In genomic region chr14:104027077-104027899, GRCm38 (mm10) we compare ENCODE assay signal across 8 mouse cellular contexts.
DNase-seq lines count a peak whose midpoint lies in the region; ATAC-seq and TF ChIP-seq lines count a peak whose summit lies in the region.

No protein-coding gene starts in this region.

- TF ChIP-seq RAD21 in CH12.LX (IDR thresholded peaks at IDR 0.05; ENCODE audit: low read depth, low read length) = peak; percentile 87

- peak; percentile 40; the same call in 1 of the 2 replicates for TF ChIP-seq EP300 in CH12.LX (IDR thresholded peaks at IDR 0.05; ENCODE audit: low read length)
- TF ChIP-seq EP300 in liver, postnatal 0 days (IDR thresholded peaks at IDR 0.05; ENCODE audit: low read depth) = no peak

- no peak overlapping the region for H3K4me2 ChIP-seq in CH12.LX (ENCODE audit: insufficient read depth, low read depth, poor library complexity, severe bottlenecking)
- peak overlapping the region; percentile 17; the same call in 1 of the 2 replicates for H3K4me2 ChIP-seq in embryonic facial prominence, embryonic 15.5 days (replicated peaks)
- peak overlapping the region; percentile 52 for H3K4me2 ChIP-seq in heart, embryonic 16.5 days (ENCODE audit: low read depth, low read length)
- H3K4me2 ChIP-seq in kidney, postnatal 0 days (ENCODE audit: low read length) = peak overlapping the region; percentile 25; the same call in 1 of the 2 replicates
- no peak overlapping the region for H3K4me2 ChIP-seq in liver, postnatal 0 days (ENCODE audit: low read depth, low read length)
- peak overlapping the region; percentile 22; the same call in 1 of the 2 replicates for H3K4me2 ChIP-seq in neural tube, embryonic 15.5 days

- peak; percentile 82 to 84 for TF ChIP-seq CTCF in CH12.LX (conservative IDR thresholded peaks at IDR 0.05 in 1 of 2, IDR thresholded peaks at IDR 0.05 in 1 of 2; ENCODE audit: low read depth in 2 of 2, low read length in 2 of 2)
- peak; percentile 95 for TF ChIP-seq CTCF in kidney, postnatal 0 days (IDR thresholded peaks at IDR 0.05; ENCODE audit: low read depth)
- TF ChIP-seq CTCF in liver, postnatal 0 days (IDR thresholded peaks at IDR 0.05; ENCODE audit: low read depth) = peak; percentile 83

- dilution Hi-C loops in CH12.LX (cut with MboI; ENCODE audit: extremely low pct_ligation_motif_present, extremely low pct_unique_long_range_greater_than_20kb, low sequenced_read_pairs) = no loop called here

- in situ Hi-C loops in CH12.LX (cut with MboI; ENCODE audit: low pct_ligation_motif_present, low pct_unique_long_range_greater_than_20kb, low sequenced_read_pairs) = loop anchor here (25.0 kb wide), 1 partner anchor 315 kb away; no protein-coding TSS in a partner anchor

- ATAC-seq in embryonic facial prominence, embryonic 15.5 days (ENCODE audit: insufficient number of reproducible peaks, low FRiP score, low TSS enrichment, low read depth) = peak; percentile 19; the same call in 1 of the 2 replicates
- peak; percentile 55; the same call in 1 of the 2 replicates for ATAC-seq in heart, embryonic 16.5 days (replicated peaks; ENCODE audit: extremely low read depth, insufficient read depth, low FRiP score)
- ATAC-seq in kidney, postnatal 0 days (replicated peaks; ENCODE audit: low FRiP score, low read depth) = peak; percentile 84; the same call in 1 of the 2 replicates
- no peak for ATAC-seq in liver, postnatal 0 days
- peak; percentile 78; the same call in 1 of the 2 replicates for ATAC-seq in neural tube, embryonic 15.5 days (ENCODE audit: low FRiP score)

- H3K4me1 ChIP-seq in CH12.LX (ENCODE audit: control insufficient read depth in 1 of 2, insufficient read depth in 2 of 2) = no peaks in the 10 kb centered on the region; a peak in 1 of 4 replicates
- no peaks in the 10 kb centered on the region for H3K4me1 ChIP-seq in embryonic facial prominence, embryonic 15.5 days
- no peaks in the 10 kb centered on the region for H3K4me1 ChIP-seq in heart, embryonic 16.5 days (ENCODE audit: control insufficient read depth, insufficient read depth, low read length)
- 0 out of 2 replicates have a peak, but pooled peaks cover 3% of the 10 kb centered on the region for H3K4me1 ChIP-seq in kidney, postnatal 0 days (replicated peaks; ENCODE audit: insufficient read depth, low read length)
- H3K4me1 ChIP-seq in liver, postnatal 0 days (ENCODE audit: insufficient read depth) = no peaks in the 10 kb centered on the region
- H3K4me1 ChIP-seq in neural tube, embryonic 15.5 days = peaks cover 16% of the 10 kb centered on the region

- H3K36me3 ChIP-seq in CH12.LX (replicated peaks in 1 of 2; ENCODE audit: control insufficient read depth in 1 of 2, insufficient read depth in 1 of 2, low read length in 1 of 2) = no peaks in the 10 kb centered on the region
- no peaks in the 10 kb centered on the region for H3K36me3 ChIP-seq in embryonic facial prominence, embryonic 15.5 days
- no peaks in the 10 kb centered on the region for H3K36me3 ChIP-seq in heart, embryonic 16.5 days (ENCODE audit: control insufficient read depth, insufficient read depth)
- no peaks in the 10 kb centered on the region for H3K36me3 ChIP-seq in kidney, postnatal 0 days (ENCODE audit: insufficient read depth, low read length)
- no peaks in the 10 kb centered on the region for H3K36me3 ChIP-seq in liver, postnatal 0 days (replicated peaks; ENCODE audit: insufficient read depth, low read length)
- H3K36me3 ChIP-seq in neural tube, embryonic 15.5 days = no peaks in the 10 kb centered on the region

- no peak overlapping the region for H3K4me3 ChIP-seq in CH12.LX (replicated peaks in 1 of 3; ENCODE audit: low read depth in 2 of 3, low read length in 2 of 3, poor library complexity in 1 of 3)
- H3K4me3 ChIP-seq in embryonic facial prominence, embryonic 15.5 days (replicated peaks) = 0 out of 2 replicates have a peak overlapping the region, but pooled peaks have one; percentile 16
- no peak overlapping the region for H3K4me3 ChIP-seq in heart, embryonic 16.5 days (ENCODE audit: low read length)
- no peak overlapping the region for H3K4me3 ChIP-seq in kidney, postnatal 0 days (replicated peaks; ENCODE audit: low read depth, low read length)
- H3K4me3 ChIP-seq in liver, postnatal 0 days (ENCODE audit: low read depth, low read length) = no peak overlapping the region
- no peak overlapping the region for H3K4me3 ChIP-seq in neural tube, embryonic 15.5 days (replicated peaks)

- no peaks in the 10 kb centered on the region for H3K9me3 ChIP-seq in CH12.LX (replicated peaks; ENCODE audit: low read length)
- H3K9me3 ChIP-seq in embryonic facial prominence, embryonic 15.5 days (replicated peaks) = no peaks in the 10 kb centered on the region
- no peaks in the 10 kb centered on the region for H3K9me3 ChIP-seq in heart, embryonic 16.5 days (replicated peaks; ENCODE audit: control insufficient read depth, low read length)
- H3K9me3 ChIP-seq in kidney, postnatal 0 days (replicated peaks; ENCODE audit: low read length) = no peaks in the 10 kb centered on the region
- no peaks in the 10 kb centered on the region for H3K9me3 ChIP-seq in liver, postnatal 0 days (ENCODE audit: low read length)
- no peaks in the 10 kb centered on the region for H3K9me3 ChIP-seq in neural tube, embryonic 15.5 days (replicated peaks)

- H3K27me3 ChIP-seq in CH12.LX (replicated peaks) = no peaks in the 10 kb centered on the region
- H3K27me3 ChIP-seq in embryonic facial prominence, embryonic 15.5 days = 0 out of 2 replicates have a peak, but pooled peaks cover 7% of the 10 kb centered on the region
- H3K27me3 ChIP-seq in heart, embryonic 16.5 days (ENCODE audit: control insufficient read depth, insufficient read depth, low read length) = no peaks in the 10 kb centered on the region
- H3K27me3 ChIP-seq in kidney, postnatal 0 days (ENCODE audit: insufficient read depth, low read length) = no peaks in the 10 kb centered on the region
- H3K27me3 ChIP-seq in liver, postnatal 0 days (ENCODE audit: insufficient read depth, low read length) = no peaks in the 10 kb centered on the region
- peaks cover 4% of the 10 kb centered on the region; the same call in 1 of the 2 replicates for H3K27me3 ChIP-seq in neural tube, embryonic 15.5 days (replicated peaks)

- DNase-seq in CH12.LX (ENCODE audit: extremely low read depth) (peak; percentile 70), adipocyte (ENCODE audit: low spot score) (no peak)
- peak; percentile 21 for DNase-seq in adrenal gland, adult 8-10 months
- peak; percentile 97 for DNase-seq in kidney, postnatal 0 days (ENCODE audit: low spot score)
- peak; percentile 31 for DNase-seq in liver, postnatal 0 days

- no peak overlapping the region for H3K9ac ChIP-seq in CH12.LX (ENCODE audit: insufficient read depth, low read depth)
- H3K9ac ChIP-seq in embryonic facial prominence, embryonic 15.5 days = no peak overlapping the region
- 0 out of 2 replicates have a peak overlapping the region, but pooled peaks have one; percentile 42 for H3K9ac ChIP-seq in heart, embryonic 16.5 days (ENCODE audit: low read length)
- H3K9ac ChIP-seq in kidney, postnatal 0 days (ENCODE audit: low read depth, low read length) = no peak overlapping the region
- H3K9ac ChIP-seq in liver, postnatal 0 days (replicated peaks) = no peak overlapping the region
- H3K9ac ChIP-seq in neural tube, embryonic 15.5 days (replicated peaks) = no peak overlapping the region

- no peak overlapping the region for H3K27ac ChIP-seq in CH12.LX (ENCODE audit: insufficient read depth, low read depth)
- H3K27ac ChIP-seq in embryonic facial prominence, embryonic 15.5 days (replicated peaks) = no peak overlapping the region
- no peak overlapping the region for H3K27ac ChIP-seq in heart, embryonic 16.5 days (ENCODE audit: low read length)
- peak overlapping the region; percentile 48; the same call in 1 of the 2 replicates for H3K27ac ChIP-seq in kidney, postnatal 0 days
- no peak overlapping the region for H3K27ac ChIP-seq in liver, postnatal 0 days (ENCODE audit: low read depth)
- H3K27ac ChIP-seq in neural tube, embryonic 15.5 days (replicated peaks) = no peak overlapping the region

- TF ChIP-seq POLR2A in CH12.LX (IDR thresholded peaks at IDR 0.05; ENCODE audit: low read depth, low read length) = no peak

- 22% methylated on average over 17 of the region's 17 CpGs for WGBS in embryonic facial prominence, embryonic 15.5 days
- WGBS in heart, embryonic 16.5 days = 21% methylated on average over 17 of the region's 17 CpGs
- 23% methylated on average over 17 of the region's 17 CpGs for WGBS in kidney, postnatal 0 days
- WGBS in liver, postnatal 0 days (ENCODE audit: insufficient replicate concordance) = 26% methylated on average over 17 of the region's 17 CpGs
- 24% methylated on average over 17 of the region's 17 CpGs for WGBS in neural tube, embryonic 15.5 days

- H3K79me2 ChIP-seq in CH12.LX (replicated peaks; ENCODE audit: control insufficient read depth, extremely low read depth, insufficient read depth, poor library complexity, severe bottlenecking) = no peaks in the 10 kb centered on the region

TF ChIP-seq in CH12.LX, 34 proteins besides CTCF, POLR2A, EP300 and RAD21:
- 0 out of 2 replicates have a peak, but pooled peaks have one; percentile 25 for TF ChIP-seq NELFE (IDR thresholded peaks at IDR 0.05; ENCODE audit: low read depth, low read length)
- no peak; the same call in 1 of the 2 replicates for TF ChIP-seq TCF12 (IDR thresholded peaks at IDR 0.05; ENCODE audit: low read depth, low read length)
- no peak for TF ChIP-seq ELF1 (IDR thresholded peaks at IDR 0.05; ENCODE audit: low read depth, low read length)
- peak; percentile 50 for TF ChIP-seq ZC3H11A (IDR thresholded peaks at IDR 0.05; ENCODE audit: low read depth, low read length)
- TF ChIP-seq UBTF (IDR thresholded peaks at IDR 0.05; ENCODE audit: low read depth, low read length) = no peak
- peak; percentile 70 for TF ChIP-seq MEF2A (IDR thresholded peaks at IDR 0.05; ENCODE audit: borderline replicate concordance, low read depth, low read length)
- peak; percentile 48; the same call in 1 of the 2 replicates for TF ChIP-seq JUN (IDR thresholded peaks at IDR 0.05; ENCODE audit: insufficient read depth, low read depth, low read length)
- no peak for TF ChIP-seq POLR2AphosphoS2 (IDR thresholded peaks at IDR 0.05; ENCODE audit: low read depth, low read length)
- no peak for TF ChIP-seq PAX5 (IDR thresholded peaks at IDR 0.05; ENCODE audit: low read length)
- no peak for TF ChIP-seq ZNF384 (IDR thresholded peaks at IDR 0.05; ENCODE audit: low read depth, low read length)
- TF ChIP-seq JUND (conservative IDR thresholded peaks at IDR 0.05; ENCODE audit: low read depth, low read length) = peak; percentile 51
- TF ChIP-seq RCOR1 (conservative IDR thresholded peaks at IDR 0.05; ENCODE audit: low read depth, low read length) = no peak
- TF ChIP-seq SMC3 (IDR thresholded peaks at IDR 0.05; ENCODE audit: low read depth, low read length) = peak; percentile 82
- TF ChIP-seq IRF4 (IDR thresholded peaks at IDR 0.05; ENCODE audit: low read depth, low read length) = peak; percentile 45; the same call in 1 of the 2 replicates
- TF ChIP-seq MAZ (IDR thresholded peaks at IDR 0.05; ENCODE audit: low read depth, low read length) = peak; percentile 59; the same call in 1 of the 2 replicates
- no peak for TF ChIP-seq ETS1 (conservative IDR thresholded peaks at IDR 0.05; ENCODE audit: low read depth, low read length)
TF ChIP-seq in CH12.LX: peak in this region for 8.

Comparison
In these comparisons a context has a peak if more than half of its experiments do, and no peak if none do; other contexts are left out.
1. H3K4me2 ChIP-seq: peak in embryonic facial prominence, embryonic 15.5 days (single experiment), heart, embryonic 16.5 days (single experiment), kidney, postnatal 0 days (single experiment) and neural tube, embryonic 15.5 days (single experiment); none in CH12.LX (single experiment) and liver, postnatal 0 days (single experiment).
2. Peak in every context shown above with its lines, with median percentiles within 50 percentile points of each other: CTCF ChIP-seq.